Mouse (Mus musculus) olfactory bulb, adult 2 months (tissue): ENCODE data around the gene Hmgcs1.

Experiments used
- CTCF ChIP-seq: fragments of 200-500 bp; IDR thresholded peaks from 2 replicates; pipeline ENCODE4 v1.5.1; 2012; ENCODE audit warnings: low read depth, mild to moderate bottlenecking, low read length, moderate library complexity; ENCODE audit not compliant: insufficient read depth
- POLR2A ChIP-seq: fragments of 200-500 bp; IDR thresholded peaks from 2 replicates; pipeline ENCODE4 v1.6.1; 2012; ENCODE audit warnings: mild to moderate bottlenecking, low read depth, low read length, moderate library complexity; ENCODE audit not compliant: insufficient read depth

- TF ChIP-seq CTCF (no peak), POLR2A (no peak)
Observed at GRCm38 (mm10) chr13:119712463-119712862, 22.3 kb downstream of the Hmgcs1 start.
